Mouse (Mus musculus) v-Abl transformed pro-B cells (cell line): ENCODE data around the gene Rnf10.

ENCODE experiments used
- in situ Hi-C, 2 experiments: fragments of 400-800 bp; cut with MboI; formaldehyde crosslinking; loops; one replicate each; pipeline ENCODE4 v1.15.1; 2025; ENCODE audit not compliant: unreplicated experiment in 2 of 2

The Rnf10 gene

DNA sequence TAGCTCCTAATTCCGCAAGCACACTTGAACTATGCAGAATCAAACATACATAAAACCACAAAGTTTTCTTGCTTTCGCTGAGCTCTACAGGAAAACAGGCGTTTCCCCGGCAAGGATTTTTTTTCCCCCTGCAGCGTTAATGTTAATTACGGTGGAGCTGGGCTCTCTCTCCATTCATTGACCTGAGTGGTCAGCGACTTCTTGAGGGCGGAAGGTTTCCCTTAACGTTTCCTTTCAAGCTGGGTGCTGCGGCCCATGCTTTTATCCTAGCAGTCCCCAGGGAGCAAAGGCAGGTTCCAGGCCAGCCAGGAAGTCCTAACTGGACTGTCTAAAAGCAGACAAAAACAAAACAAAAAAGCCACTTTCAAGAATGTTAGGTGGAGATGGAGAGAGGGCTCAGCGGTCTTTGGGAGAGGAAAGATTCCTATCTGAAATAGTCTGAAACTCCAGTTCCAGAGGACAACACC, 33.9 kb downstream of the Rnf10 start:
- in situ Hi-C loops = loop anchor here (5.0 to 10.0 kb wide), 5 partner anchors 51 to 534 kb away; partner anchors contain the start of genes Cox6a1 (in 1 of the 2) and Tchp (in 1 of the 2)

DNA sequence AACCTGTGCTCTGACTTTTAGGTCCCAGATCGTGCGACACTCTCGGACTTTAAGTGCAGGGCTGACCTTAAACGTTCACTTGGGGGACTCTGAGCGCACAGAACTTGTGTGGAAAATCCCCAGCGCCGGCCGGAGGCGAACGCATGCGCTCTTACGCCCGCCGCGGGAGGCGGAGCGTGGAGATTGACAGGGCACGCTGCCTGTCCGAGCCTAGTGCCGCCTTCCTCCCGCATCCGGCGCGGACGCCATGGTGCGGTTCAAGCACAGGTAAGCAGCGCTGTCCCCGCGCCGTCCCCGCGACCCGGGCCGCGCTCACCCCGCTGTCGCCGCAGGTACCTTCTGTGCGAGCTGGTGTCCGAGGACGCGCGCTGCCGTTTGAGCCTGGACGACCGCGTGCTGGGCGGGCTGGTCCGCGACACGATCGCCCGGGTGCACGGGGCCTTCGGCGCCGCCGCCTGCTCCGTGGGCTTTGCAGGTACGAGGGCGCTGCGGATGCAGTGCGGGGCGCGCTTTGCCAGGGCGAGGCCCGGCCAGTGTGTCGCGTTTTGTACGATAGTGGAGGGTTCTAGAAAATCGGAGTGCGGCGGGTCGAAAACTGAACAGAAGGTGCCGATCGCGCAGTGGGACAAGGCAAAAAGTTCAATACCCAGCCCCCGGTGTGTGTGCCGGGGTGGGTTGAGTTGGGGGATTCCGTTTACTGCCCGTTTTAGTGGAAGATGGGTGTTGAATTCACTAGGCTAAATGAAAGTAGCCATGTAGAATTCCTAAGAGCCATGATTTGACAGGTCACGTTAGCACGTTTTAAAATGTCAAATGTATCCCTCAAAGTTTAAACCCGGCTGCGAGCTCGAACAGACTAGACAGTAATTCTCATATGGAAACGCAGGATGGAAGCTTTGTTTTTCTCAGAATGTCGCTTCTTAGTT, 34.6 kb downstream of the Rnf10 start:
- in situ Hi-C loops = loop anchor here (5.0 to 10.0 kb wide), 5 partner anchors 51 to 533 kb away; partner anchors contain the start of genes Cox6a1 (in 1 of the 2) and Tchp (in 1 of the 2)

DNA sequence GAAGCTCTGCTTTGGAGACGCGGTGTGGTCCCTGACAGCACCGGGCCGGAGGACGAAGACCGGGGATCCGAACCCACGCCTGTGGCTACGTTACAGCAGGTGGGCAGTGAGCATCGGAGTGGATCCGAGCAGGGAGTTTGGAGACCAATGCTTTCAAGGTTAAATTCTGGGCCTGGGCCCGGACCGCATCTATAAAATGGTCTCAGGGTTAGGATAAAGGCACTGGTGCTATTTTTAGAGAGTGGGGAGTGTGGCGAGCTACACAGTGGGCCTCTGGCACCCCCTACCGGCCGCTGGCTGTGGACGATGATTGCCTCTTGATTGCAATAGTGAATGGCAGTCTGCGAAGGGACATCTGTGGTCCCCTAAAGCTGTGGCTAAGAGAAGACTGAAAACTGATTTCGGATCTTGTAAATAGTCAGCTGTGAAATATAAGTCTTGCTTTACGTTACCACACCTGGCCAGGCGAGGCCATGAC, 36.9 kb downstream of the Rnf10 start, which contains the start of gene Pop5:
Gene Pop5, plus strand, starts transcription at position 51 of the 478 bp plus-strand sequence.
- in situ Hi-C loops = loop anchor here (5.0 to 10.0 kb wide), 5 partner anchors 49 to 531 kb away; partner anchors contain the start of genes Cox6a1 (in 1 of the 2) and Tchp (in 1 of the 2)

DNA sequence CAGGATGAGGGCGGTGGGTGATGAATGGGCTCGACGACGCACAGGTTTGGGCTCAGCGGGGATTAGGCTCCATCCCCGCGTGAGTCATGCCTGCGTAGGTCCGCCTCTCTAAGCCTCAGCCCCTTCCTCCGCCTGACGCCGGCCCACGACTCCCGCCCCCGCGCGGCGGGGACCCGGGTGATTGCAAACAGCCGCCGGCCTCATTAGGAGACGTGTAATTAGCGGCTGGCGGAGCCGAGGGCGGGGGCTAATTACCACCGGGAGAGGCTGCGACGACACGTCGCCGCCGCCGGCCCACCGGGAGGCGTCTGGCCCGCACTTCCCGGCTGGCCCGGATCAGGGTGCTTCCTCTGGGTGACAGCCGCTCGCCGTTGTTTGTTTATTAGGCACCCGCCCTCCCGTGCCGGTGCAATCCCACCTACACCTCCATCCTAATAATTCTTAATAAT, 37.4 kb downstream of the Rnf10 start:
- in situ Hi-C loops = loop anchor here (5.0 to 10.0 kb wide), 5 partner anchors 48 to 531 kb away; partner anchors contain the start of genes Cox6a1 (in 1 of the 2) and Tchp (in 1 of the 2)

DNA sequence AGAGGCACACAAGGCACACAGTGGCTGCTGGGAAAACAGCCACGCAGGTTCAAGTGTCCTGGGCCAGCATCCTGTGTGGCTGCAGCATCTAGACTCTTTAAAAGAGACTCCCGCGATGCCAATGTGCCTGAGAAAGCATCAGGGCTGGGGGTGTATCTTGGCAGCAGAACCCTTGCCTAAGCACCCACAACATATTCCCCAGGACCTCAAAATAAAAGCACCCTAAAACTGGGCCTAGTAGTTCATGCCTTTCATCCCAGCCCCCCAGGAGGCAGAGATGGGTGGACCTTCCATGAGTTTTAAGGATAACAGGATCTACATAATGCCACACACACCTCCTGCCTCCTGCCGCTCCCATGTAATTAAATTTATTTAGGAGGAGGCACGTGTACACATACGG, 38.2 kb downstream of the Rnf10 start:
- in situ Hi-C loops = loop anchor here (5.0 to 10.0 kb wide), 3 partner anchors 107 to 530 kb away; partner anchors contain the start of gene Tchp (in 1 of the 2)

DNA sequence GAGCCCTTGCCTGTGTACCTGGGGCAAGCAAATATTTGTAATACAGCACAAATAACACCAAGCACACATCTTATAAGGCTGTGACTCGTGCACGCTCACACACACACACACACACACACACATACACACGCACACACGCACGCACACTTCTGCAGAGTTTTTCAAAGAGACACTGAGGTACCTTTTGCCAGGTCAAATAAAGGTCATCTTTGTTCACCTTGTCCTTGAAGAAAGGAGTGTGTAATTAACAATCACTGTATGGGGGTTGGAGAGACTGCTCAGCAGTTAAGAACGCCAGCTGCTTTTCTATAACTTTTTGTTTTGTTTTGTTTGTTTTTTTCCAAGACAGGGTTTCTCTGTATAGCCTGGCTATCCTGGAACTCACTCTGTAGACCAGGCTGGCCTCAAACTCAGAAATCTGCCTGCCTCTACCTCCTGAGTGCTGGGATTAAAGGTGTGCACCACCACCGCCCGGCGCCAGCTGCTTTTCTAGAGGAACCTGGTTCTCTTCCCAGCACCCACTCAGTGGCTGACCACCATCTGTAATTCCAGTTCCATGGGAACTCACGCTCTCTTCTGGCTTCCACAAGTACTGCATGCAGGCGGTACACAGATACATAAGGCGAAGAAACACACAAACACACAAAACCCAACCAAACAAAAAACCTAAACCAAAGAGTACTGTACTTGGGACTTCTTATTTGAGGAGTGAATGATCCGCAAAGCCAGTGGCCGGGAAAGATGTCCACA, 39.5 kb downstream of the Rnf10 start:
- in situ Hi-C loops = loop anchor here (5.0 to 10.0 kb wide), 3 partner anchors 106 to 528 kb away; partner anchors contain the start of gene Tchp (in 1 of the 2)

DNA sequence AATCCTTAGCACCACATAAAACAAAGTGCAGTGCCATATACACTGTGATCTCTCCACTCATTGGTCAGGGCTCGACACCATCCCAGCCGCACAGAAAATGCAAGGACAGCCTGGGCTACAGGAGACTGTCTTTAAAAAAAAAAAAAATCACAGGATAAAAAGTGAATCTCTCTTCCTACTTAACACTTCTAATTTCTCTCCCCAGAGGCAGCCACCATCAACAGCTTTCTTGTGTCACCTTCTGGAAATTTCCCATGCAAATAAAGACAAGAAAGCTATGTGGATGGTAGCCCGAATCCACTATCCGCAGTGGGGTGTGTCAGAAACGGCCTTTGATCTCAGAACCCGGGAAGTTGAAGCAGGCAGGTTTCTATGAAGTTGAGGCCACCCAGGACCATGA, 40.2 kb downstream of the Rnf10 start:
- in situ Hi-C loops = loop anchor here (5.0 to 10.0 kb wide), 3 partner anchors 105 to 528 kb away; partner anchors contain the start of gene Tchp (in 1 of the 2)

DNA sequence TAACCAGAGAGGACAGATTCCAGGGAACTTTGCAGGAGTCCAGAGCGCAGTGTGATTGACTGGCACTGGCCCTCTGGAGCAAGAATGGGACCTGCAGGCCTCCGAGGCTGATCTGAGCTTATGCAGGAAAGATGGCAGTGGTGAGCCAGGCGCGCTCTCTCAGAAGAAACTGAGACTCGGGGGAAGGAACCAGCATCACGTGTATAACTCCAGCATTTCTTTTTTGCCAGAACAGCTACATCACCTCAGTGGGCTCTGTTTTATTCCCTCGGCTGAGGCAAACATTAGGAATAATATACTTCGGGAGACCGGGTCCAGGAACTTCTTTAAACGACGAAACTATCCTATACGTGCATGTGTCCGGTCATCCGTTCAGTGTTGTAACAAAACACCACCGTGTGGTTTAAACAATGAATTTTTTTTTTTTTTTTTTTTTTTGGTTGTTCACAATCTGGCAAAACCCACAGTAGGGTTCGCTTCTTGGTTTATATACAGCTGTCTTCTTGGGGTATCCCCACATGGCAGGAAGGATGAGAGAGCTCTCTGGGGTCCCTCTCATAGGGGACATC, 41.1 kb downstream of the Rnf10 start:
- in situ Hi-C loops = loop anchor here (5.0 to 10.0 kb wide), 3 partner anchors 104 to 527 kb away; partner anchors contain the start of gene Tchp (in 1 of the 2)

DNA sequence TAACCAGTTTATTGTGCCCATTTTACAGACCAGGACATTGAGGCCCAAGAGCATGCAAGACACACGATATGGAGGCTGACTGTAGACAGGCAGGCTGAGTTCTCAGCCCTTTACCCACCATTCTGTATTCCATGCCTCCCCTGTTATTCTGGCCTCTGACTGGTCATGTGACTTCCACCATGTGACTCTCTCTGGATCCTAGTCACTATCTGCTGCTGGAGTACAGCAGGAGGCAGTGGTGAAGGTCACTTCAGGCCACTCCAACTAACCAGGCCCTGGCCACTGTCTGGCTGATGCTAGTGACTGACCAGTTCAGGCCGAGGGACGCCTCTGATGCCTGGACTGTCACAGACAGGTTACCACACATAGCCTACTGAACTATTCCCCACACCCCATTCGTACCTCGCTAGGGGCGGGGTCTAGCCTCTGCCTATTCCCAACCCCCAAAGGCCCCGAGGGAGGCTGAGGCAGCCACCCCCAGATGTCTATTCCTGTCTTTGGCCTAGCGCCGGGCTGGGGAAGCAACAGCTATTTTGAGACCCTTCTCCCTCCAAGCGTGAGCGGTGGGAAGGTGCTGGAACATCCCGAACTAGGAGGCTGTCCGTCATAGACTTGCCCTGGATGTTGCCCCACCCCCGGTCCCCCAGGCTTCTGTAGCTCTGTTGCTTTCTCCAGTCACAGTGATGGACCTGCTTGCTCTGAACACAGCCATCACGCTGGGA, 41.7 kb downstream of the Rnf10 start:
- in situ Hi-C loops = loop anchor here (5.0 to 10.0 kb wide), 3 partner anchors 104 to 526 kb away; partner anchors contain the start of gene Tchp (in 1 of the 2)

DNA sequence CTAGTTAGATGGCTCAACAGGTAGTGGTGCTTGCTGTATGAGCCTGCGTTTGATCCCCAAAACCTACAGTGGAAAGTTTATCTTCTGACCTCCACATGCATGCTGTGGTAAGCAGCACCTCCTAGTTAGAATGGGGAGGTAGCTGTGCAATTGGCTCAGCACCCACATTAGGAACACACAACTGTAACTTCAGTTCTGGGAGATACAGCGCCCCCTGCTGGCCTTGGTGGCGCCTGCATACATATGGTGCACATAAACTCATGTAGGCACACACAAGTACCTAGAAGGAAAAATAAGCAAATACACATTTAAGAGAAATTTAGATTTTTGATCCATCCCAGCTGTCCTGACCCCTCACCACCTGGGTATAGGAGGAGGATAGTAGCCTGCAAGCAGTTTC, 50.2 kb downstream of the Rnf10 start:
- in situ Hi-C loops = no loop called here

DNA sequence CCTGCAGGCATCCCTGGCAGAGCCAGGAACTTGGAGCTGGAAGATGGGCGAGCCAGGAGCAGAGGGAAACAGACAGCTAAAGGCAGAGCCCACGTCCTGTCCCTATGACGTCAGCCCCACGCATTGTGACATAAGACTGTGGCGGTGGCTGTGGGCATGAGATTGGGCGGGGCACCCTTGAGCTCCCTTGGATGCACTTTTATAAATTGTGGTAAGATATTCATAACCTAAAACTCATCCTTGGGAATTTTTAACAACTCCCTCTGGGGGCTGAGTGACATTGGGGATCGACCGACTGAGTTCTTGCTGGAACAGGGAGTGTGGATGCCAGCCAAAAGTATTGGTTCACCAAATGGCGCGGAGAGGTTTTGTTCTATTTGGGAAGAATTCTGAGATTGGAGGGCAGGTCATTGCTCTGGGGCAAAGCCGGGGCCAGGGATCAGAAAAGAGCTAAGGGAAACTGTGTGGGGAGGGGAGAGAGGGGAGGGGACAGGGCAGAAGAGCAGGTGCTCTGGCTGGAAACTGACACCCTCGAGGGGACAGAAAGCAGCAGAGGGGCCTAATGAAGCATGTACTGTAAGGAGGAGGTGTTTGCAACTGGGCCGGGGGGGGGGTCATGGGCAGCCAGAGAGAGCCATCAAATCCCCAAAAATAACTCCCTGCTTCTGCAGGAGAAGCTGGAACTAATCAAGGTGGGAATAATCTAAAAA, 51.6 kb downstream of the Rnf10 start:
- in situ Hi-C loops = no loop called here

DNA sequence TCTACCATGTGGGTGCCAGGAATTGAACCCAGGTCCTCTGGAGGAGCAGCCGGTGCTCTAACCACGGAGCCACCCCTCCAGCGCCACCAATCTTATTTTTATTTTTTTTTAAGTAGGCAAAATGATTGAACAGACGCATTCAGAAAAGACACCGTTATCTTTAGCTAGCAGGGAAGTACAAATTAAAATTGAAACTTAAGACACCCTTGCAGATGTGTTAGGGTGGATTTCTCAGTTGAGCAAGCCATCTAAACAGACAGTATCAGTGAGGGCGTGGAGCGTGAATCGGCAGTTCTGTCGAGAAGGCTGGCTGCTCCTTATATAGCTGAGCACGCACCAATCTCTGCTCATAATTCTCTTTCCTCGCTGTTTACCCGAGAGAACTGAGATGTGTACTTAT, 54.7 kb downstream of the Rnf10 start:
- in situ Hi-C loops = no loop called here

DNA sequence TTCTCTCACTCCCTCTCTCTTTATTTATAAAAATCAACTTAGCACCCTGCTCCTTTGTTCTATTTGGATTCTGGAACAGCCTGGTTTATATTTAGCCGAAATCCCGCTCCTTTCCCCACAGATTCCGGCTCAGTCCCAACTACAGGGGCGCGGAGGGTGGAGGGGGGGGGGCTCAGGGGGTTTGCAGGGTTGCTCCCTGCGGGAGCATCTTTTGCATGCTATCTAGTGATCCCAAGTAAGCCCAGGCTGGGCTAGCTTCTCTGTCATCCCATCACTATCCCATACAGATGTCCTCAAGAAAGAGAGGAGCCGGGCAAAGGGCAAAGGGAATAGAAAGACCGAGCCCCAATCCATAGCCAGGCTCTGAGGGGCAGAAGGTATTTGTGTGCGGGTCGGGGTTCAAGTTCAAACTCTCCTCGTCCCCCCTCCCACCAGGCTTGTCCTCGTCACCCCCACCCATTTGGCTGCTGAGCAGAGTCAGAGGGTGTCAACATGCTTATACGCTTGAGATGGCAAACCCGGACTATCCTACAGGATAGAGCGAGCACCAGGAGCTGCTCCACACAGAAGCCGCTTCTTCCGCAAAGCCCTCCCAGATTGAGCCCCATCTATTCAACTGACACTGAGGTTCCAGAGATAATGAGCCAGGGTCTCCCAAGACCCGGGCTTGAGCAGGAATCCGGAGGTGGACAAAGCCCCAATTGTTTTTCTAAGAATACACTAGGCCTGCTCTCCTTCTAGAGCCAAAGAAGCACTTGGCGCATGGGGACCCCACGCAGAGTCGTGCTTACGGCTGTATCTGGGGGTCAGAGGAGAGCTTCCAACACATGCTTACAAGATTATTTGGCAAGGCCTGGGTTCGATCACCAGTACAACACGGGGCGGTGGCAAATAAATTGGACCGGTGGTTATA, 57.2 kb downstream of the Rnf10 start:
- in situ Hi-C loops = no loop called here

DNA sequence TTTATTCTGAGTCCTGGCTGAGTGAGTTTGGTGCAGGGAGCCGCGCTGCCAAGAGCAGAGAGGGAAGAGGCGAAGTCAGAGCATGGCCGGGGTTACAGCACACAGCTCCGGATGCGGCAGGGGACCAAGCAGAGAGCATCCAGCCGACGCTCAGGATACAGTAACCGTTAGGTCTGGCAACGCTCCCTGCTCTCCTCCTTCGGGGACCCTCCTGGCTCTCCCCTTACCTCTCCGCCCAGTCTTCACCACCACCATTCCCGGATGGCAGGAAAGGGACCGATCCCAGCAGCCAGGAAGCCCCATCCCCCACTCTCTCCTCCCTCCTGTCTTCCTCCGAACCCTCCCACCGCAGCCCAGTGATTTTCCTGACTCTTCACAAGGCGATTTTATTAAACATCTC, 57.8 kb downstream of the Rnf10 start:
- in situ Hi-C loops = no loop called here

DNA sequence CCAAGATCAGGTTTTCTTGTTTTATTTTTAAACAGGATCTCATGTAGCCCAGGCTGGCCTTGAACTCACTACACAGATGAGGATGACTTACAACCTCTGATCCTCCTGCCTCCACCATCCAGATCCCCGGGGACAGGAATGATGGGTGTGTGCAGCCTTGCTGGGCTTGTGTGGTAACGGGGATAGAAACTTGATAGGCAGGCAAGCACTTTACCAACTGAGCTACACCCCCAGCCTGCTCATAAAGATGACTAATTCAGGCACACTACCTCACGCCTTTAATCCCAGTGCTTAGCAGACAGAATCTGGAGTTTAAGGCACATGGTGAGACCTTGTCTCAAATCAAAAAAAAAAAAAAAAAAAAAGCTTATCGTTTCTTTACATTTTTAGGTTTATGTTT, 59.8 kb downstream of the Rnf10 start:
- in situ Hi-C loops = no loop called here

DNA sequence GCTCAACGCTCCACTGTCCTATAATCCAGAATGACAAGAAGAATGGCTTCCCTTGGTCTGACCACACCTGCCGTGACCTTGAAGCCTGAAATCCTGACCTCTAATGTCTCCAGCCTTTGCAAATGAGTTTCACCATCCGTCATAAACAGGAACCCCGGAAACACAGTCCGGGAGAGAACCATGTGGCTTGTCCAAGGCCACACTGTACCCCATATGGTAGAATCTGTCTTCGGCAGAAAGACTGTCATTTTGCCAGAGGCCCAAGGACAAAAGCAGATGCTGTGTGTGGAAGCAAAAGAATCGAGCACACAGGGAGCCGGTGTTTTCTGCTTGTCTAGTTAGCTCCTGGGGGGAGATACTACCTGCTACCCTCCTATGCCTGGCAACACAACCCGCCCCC, 60.2 kb downstream of the Rnf10 start:
- in situ Hi-C loops = no loop called here

DNA sequence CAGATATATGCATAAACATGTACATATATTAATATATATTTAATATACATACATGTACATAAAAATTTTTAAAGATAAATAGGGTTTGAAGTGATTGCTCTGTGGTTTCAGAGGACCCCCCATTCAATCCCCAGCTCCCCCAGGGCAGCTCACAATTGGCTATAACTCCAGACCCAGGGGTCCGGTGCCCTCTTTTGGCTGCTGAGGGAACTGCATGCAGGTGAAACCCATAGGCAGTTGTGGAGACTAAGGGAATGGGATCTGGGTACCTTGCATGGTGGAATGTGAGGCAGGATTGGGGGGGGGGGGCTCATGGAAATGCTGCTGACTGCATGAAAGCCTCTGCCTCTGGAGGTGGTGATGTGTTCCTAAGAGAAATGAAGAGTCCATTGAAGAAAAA, 62.3 kb downstream of the Rnf10 start:
- in situ Hi-C loops = no loop called here

DNA sequence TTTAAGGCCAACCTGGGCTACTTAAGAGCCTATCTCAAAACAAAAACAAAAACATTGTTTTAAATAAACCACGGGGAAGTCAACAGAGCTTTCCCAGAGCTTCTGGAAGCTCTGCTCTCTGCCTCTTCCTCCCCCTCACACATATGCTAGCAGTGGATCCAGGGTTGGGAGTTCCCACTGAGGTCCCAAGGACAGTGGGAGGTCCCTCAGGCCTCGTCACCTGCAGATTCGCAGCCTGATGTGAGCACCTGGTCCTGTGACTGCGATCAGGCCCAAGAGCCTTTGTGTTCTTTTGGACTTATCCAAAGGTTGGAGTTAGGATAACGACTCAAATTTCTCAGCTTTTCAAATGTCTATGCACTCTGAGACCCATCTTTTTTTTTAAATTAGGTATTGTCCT, 64.1 kb downstream of the Rnf10 start:
- in situ Hi-C loops = no loop called here
